In genomic region chr10:78043406-78043836, GRCm38 (mm10) we compare ENCODE assay signal across 8 mouse cellular contexts. TPM values are rescaled to one million over a fixed set of nuclear protein-coding genes. Genes with fewer than 3 reads are reported as not detected.
DNase-seq lines count a peak whose midpoint lies in the region; ATAC-seq and TF ChIP-seq lines count a peak whose summit lies in the region.

Aire (minus strand) TSS chr10:78043610.

- 0 out of 2 replicates have a peak, but pooled peaks cover 3% of the 10 kb centered on the region for H3K27me3 ChIP-seq in intestine, postnatal 0 days (replicated peaks; ENCODE audit: control insufficient read depth, insufficient read depth, low read length)
- H3K27me3 ChIP-seq in limb, embryonic 14.5 days (ENCODE audit: control insufficient read depth, insufficient read depth, low read length): no peaks in the 10 kb centered on the region
- no peaks in the 10 kb centered on the region for H3K27me3 ChIP-seq in midbrain, embryonic 14.5 days (ENCODE audit: control insufficient read depth, insufficient read depth, low read length)

- TF ChIP-seq POLR2A in limb, embryonic 14.5 days (IDR thresholded peaks at IDR 0.05; ENCODE audit: borderline replicate concordance, extremely low read depth, insufficient read depth, insufficient read length): no peak

- no peaks in the 10 kb centered on the region for H3K36me3 ChIP-seq in intestine, postnatal 0 days (ENCODE audit: control insufficient read depth, insufficient read depth)
- H3K36me3 ChIP-seq in limb, embryonic 14.5 days (ENCODE audit: control insufficient read depth, insufficient read depth, low read length): no peaks in the 10 kb centered on the region
- H3K36me3 ChIP-seq in midbrain, embryonic 14.5 days (ENCODE audit: control insufficient read depth, insufficient read depth, low read length): no peaks in the 10 kb centered on the region

- peaks cover 6% of the 10 kb centered on the region; the same call in 1 of the 2 replicates for H3K4me1 ChIP-seq in intestine, postnatal 0 days (replicated peaks; ENCODE audit: control insufficient read depth, insufficient read depth, low read length)
- peaks cover 6% of the 10 kb centered on the region; the same call in 1 of the 2 replicates for H3K4me1 ChIP-seq in limb, embryonic 14.5 days (ENCODE audit: control insufficient read depth, insufficient read depth, low read length)
- no peaks in the 10 kb centered on the region for H3K4me1 ChIP-seq in midbrain, embryonic 14.5 days (ENCODE audit: control insufficient read depth, insufficient read depth, low read length)

- peak; percentile 94 for ATAC-seq in granulocyte monocyte progenitor cell, adult 5-6 weeks (replicated peaks; ENCODE audit: poor library complexity, severe bottlenecking)
- ATAC-seq in intestine, postnatal 0 days: peak; percentile 85
- peak; percentile 51 for ATAC-seq in limb, embryonic 14.5 days (ENCODE audit: low FRiP score, low read depth)
- peak; percentile 66; the same call in 1 of the 2 replicates for ATAC-seq in midbrain, embryonic 14.5 days (ENCODE audit: low FRiP score, low TSS enrichment)

- H3K9me3 ChIP-seq in intestine, postnatal 0 days (ENCODE audit: control insufficient read depth): no peaks in the 10 kb centered on the region
- no peaks in the 10 kb centered on the region for H3K9me3 ChIP-seq in limb, embryonic 14.5 days (ENCODE audit: control insufficient read depth, low read length)
- no peaks in the 10 kb centered on the region for H3K9me3 ChIP-seq in midbrain, embryonic 14.5 days (ENCODE audit: control insufficient read depth, low read length)

- 0 out of 2 replicates have a peak within 1 kb of the TSS, but pooled peaks have one; percentile 22 for H3K9ac ChIP-seq in intestine, postnatal 0 days (ENCODE audit: low read depth, low read length)
- H3K9ac ChIP-seq in limb, embryonic 14.5 days (ENCODE audit: low read depth, low read length, severe bottlenecking): 0 out of 2 replicates have a peak within 1 kb of the TSS, but pooled peaks have one; percentile 21
- H3K9ac ChIP-seq in midbrain, embryonic 14.5 days (replicated peaks; ENCODE audit: low read length): peak within 1 kb of the TSS; percentile 9; the same call in 1 of the 2 replicates

- H3K4me2 ChIP-seq in intestine, postnatal 0 days (replicated peaks; ENCODE audit: low read depth): peak within 1 kb of the TSS; percentile 60
- H3K4me2 ChIP-seq in limb, embryonic 14.5 days (replicated peaks; ENCODE audit: low read depth, low read length, severe bottlenecking): peak within 1 kb of the TSS; percentile 40
- peak within 1 kb of the TSS; percentile 51 for H3K4me2 ChIP-seq in midbrain, embryonic 14.5 days (ENCODE audit: low read length)

- WGBS in intestine, postnatal 0 days: 2% methylated on average over 27 of the region's 27 CpGs
- 1% methylated on average over 21 of the region's 27 CpGs for WGBS in limb, embryonic 14.5 days
- WGBS in midbrain, embryonic 14.5 days: 3% methylated on average over 27 of the region's 27 CpGs

- H3K27ac ChIP-seq in intestine, postnatal 0 days (ENCODE audit: low read depth, low read length): no peak within 1 kb of the TSS
- H3K27ac ChIP-seq in limb, embryonic 14.5 days (replicated peaks; ENCODE audit: low read depth, low read length): no peak within 1 kb of the TSS
- H3K27ac ChIP-seq in midbrain, embryonic 14.5 days (replicated peaks; ENCODE audit: low read depth, low read length): no peak within 1 kb of the TSS

- peak; percentile 94 for TF ChIP-seq CTCF in intestine, postnatal 0 days (IDR thresholded peaks at IDR 0.05; ENCODE audit: low read depth)

- peak within 1 kb of the TSS; percentile 26 for H3K4me3 ChIP-seq in intestine, postnatal 0 days (ENCODE audit: low read depth, low read length)
- H3K4me3 ChIP-seq in limb, embryonic 14.5 days (replicated peaks; ENCODE audit: low read length): peak within 1 kb of the TSS; percentile 13; the same call in 1 of the 2 replicates
- peak within 1 kb of the TSS; percentile 26 for H3K4me3 ChIP-seq in midbrain, embryonic 14.5 days (replicated peaks; ENCODE audit: low read depth, low read length)

- peak; percentile 37 to 50 for DNase-seq in urinary bladder, adult 18-20 months (ENCODE audit: low spot score in 2 of 2)
- no peak for DNase-seq in urinary bladder, postnatal 4 days (ENCODE audit: low spot score in 2 of 2)
- peak; percentile 79 for DNase-seq in embryo, embryonic 10 days (ENCODE audit: low spot score)
- peak; percentile 19 for DNase-seq in limb, embryonic 14.5 days (ENCODE audit: low spot score)
- DNase-seq in midbrain, embryonic 14.5 days: peak; percentile 83
- DNase-seq in spleen, postnatal 4 days (ENCODE audit: low spot score in 2 of 2): peak; percentile 65 to 85

RNA-seq across cellular contexts. Expression of gene Aire, which starts in this region (rescaled TPM):
- 1.0 TPM in 1 of 2 replicates, not detected in the other for total RNA-seq in granulocyte monocyte progenitor cell, adult 5-6 weeks (2014; fragmentation: Nextera tagmentation)
- not detected in 2 replicates for total RNA-seq in granulocyte monocyte progenitor cell, adult 5-6 weeks (2017)
- 0.04 TPM in 1 of 2 replicates, not detected in the other for polyA plus RNA-seq in intestine, postnatal 0 days (2015; fragmentation: Nextera tagmentation; extraction: Ambion mirVana)
- 4.3 and 5.3 TPM in 2 replicates for polyA plus RNA-seq in limb, embryonic 14.5 days (2012; rRNA removed)
- 0.19 and 0.28 TPM in 2 replicates for polyA plus RNA-seq in limb, embryonic 14.5 days (2014; fragmentation: Nextera tagmentation; extraction: Ambion mirVana)
- 0.09 TPM in 1 of 2 replicates, not detected in the other for polyA plus RNA-seq in midbrain, embryonic 14.5 days (2014; fragmentation: Nextera tagmentation; extraction: Ambion mirVana)

Comparison
In these comparisons a context has a peak if more than half of its experiments do, and no peak if none do; other contexts are left out.
1. DNase-seq: peak in urinary bladder, adult 18-20 months (2 of 2), embryo, embryonic 10 days (single experiment), limb, embryonic 14.5 days (single experiment) and spleen, postnatal 4 days (2 of 2); none in urinary bladder, postnatal 4 days (0 of 2).
2. Peak in ATAC-seq, H3K4me3 ChIP-seq, H3K9ac ChIP-seq and H3K4me2 ChIP-seq in intestine, postnatal 0 days; RNA of the gene not detected or under 1 TPM.
3. Peak in DNase-seq, ATAC-seq, H3K4me3 ChIP-seq, H3K9ac ChIP-seq and H3K4me2 ChIP-seq in midbrain, embryonic 14.5 days; RNA of the gene not detected or under 1 TPM.
4. Peak in every context shown above with its lines, with median percentiles within 50 percentile points of each other: ATAC-seq, H3K4me2 ChIP-seq, H3K4me3 ChIP-seq and H3K9ac ChIP-seq.